Mouse (Mus musculus) frontal cortex, postnatal 25 days (tissue): ENCODE results near the gene Slc4a1.
"Not testable (repeated sequence)": the region's sequence is repeated elsewhere in the genome, so short reads cannot be mapped to it uniquely, and the experiment has no call there.

Source experiments
- DNase-seq, 2 experiments: peaks; one replicate each; pipeline ENCODE4 v3.0.0; 2022; ENCODE audit warnings: low spot score in 2 of 2

Gene Slc4a1

GRCm38 (mm10) chr11:102399107-102399506, 33.1 kb upstream of the Slc4a1 start:
- DNase-seq: no peak

GRCm38 (mm10) chr11:102398007-102398825, 32.2 kb upstream of the Slc4a1 start:
- peak in 1 of 2 experiments; percentile 8 for DNase-seq

- DNase-seq: peak in 1 of 2 experiments; percentile 33
Measured at GRCm38 (mm10) chr11:102396671-102397141, 30.7 kb upstream of the Slc4a1 start.

- DNase-seq: no peak
Measured at GRCm38 (mm10) chr11:102396263-102396662, 30.3 kb upstream of the Slc4a1 start.

GRCm38 (mm10) chr11:102395250-102395649, 29.2 kb upstream of the Slc4a1 start:
- DNase-seq: peak in 1 of 2 experiments; percentile 14

GRCm38 (mm10) chr11:102394421-102395124, 28.6 kb upstream of the Slc4a1 start:
- DNase-seq: peak in 1 of 2 experiments; percentile 7

- DNase-seq: peak in 1 of 2 experiments; percentile 16
Measured at GRCm38 (mm10) chr11:102393719-102394420, 27.9 kb upstream of the Slc4a1 start.

- peak; percentile 82 to 93 for DNase-seq
Measured at GRCm38 (mm10) chr11:102393238-102393634, 27.2 kb upstream of the Slc4a1 start, which contains the start of gene Rundc3a. TSS of gene Rundc3a (plus strand) at chr11:102393403.

GRCm38 (mm10) chr11:102392441-102393237, 26.6 kb upstream of the Slc4a1 start:
- DNase-seq: no peak

GRCm38 (mm10) chr11:102389436-102389835, 23.4 kb upstream of the Slc4a1 start:
- not testable (repeated sequence) for DNase-seq

GRCm38 (mm10) chr11:102386121-102386520, 20.1 kb upstream of the Slc4a1 start:
- no peak for DNase-seq

GRCm38 (mm10) chr11:102385075-102385474, 19.1 kb upstream of the Slc4a1 start:
- DNase-seq: no peak

- DNase-seq: no peak
Measured at GRCm38 (mm10) chr11:102384418-102384817, 18.4 kb upstream of the Slc4a1 start.

- no peak for DNase-seq
Measured at GRCm38 (mm10) chr11:102383365-102384136, 17.5 kb upstream of the Slc4a1 start.

GRCm38 (mm10) chr11:102382794-102383193, 16.8 kb upstream of the Slc4a1 start:
- DNase-seq: no peak

- DNase-seq: no peak
Measured at GRCm38 (mm10) chr11:102381341-102382100, 15.5 kb upstream of the Slc4a1 start.

GRCm38 (mm10) chr11:102380091-102380490, 14.1 kb upstream of the Slc4a1 start:
- no peak for DNase-seq

GRCm38 (mm10) chr11:102377186-102377585, 11.2 kb upstream of the Slc4a1 start:
- no peak for DNase-seq

- DNase-seq: no peak
Measured at GRCm38 (mm10) chr11:102376196-102376835, 10.3 kb upstream of the Slc4a1 start.
